ENCODE assay signal across 34 mouse cellular contexts in genomic region chr5:62846571-62847131, GRCm38 (mm10). TPM values are rescaled to one million over a fixed set of nuclear protein-coding genes. Genes with fewer than 3 reads are reported as not detected.
DNase-seq lines count a peak whose midpoint lies in the region; ATAC-seq and TF ChIP-seq lines count a peak whose summit lies in the region.
"Had no signal": no experiment of that assay in that cellular context is flagged by ENCODE, and none has a peak within 500 bp of the region (broad histone marks: within the 10 kb centered on the region; RNA-seq: fewer than 3 reads in every experiment).

No protein-coding gene starts in this region.

- peak overlapping the region; percentile 83; the same call in 1 of the 2 replicates for H3K27ac ChIP-seq in spleen, adult 2 months (ENCODE audit: insufficient read depth, low read length)
- H3K27ac ChIP-seq in CH12.LX (ENCODE audit: insufficient read depth, low read depth), result no peak overlapping the region
- H3K27ac ChIP-seq in midbrain, embryonic 16.5 days (ENCODE audit: low read length), result no peak overlapping the region
- H3K27ac ChIP-seq in neural tube, embryonic 15.5 days (replicated peaks), result no peak overlapping the region
- H3K27ac ChIP-seq: embryonic facial prominence, embryonic 13.5 days; forebrain, embryonic 15.5 days; hindbrain, embryonic 10.5 days; limb, embryonic 13.5 days; midbrain, embryonic 15.5 days; stomach, embryonic 15.5 days had no signal

- no peak for TF ChIP-seq POLR2A in spleen, adult 2 months (IDR thresholded peaks at IDR 0.05; ENCODE audit: low read depth, low read length)
- no peak for TF ChIP-seq POLR2A in CH12.LX (IDR thresholded peaks at IDR 0.05; ENCODE audit: low read depth, low read length)

- in situ Hi-C loops in CH12.LX (cut with MboI; ENCODE audit: low pct_ligation_motif_present, low pct_unique_long_range_greater_than_20kb, low sequenced_read_pairs), result no loop called here

- peak; percentile 62 for TF ChIP-seq EP300 in CH12.LX (IDR thresholded peaks at IDR 0.05; ENCODE audit: low read length)

- DNase-seq in spleen, adult 2 months (ENCODE audit: low read depth in 1 of 2, low spot score in 2 of 2), result peak in 1 of 2 experiments; percentile 53
- DNase-seq in spleen, postnatal 10 days (ENCODE audit: low spot score in 2 of 2), result no peak
- peak; percentile 39 for DNase-seq in CH12.LX (ENCODE audit: extremely low read depth)
- peak; percentile 77 for DNase-seq in splenic B cell, adult 2 months (ENCODE audit: low read depth, low spot score)
- DNase-seq: adrenal gland, postnatal 36 days; cerebellum, adult 11-12 months; cerebellum, postnatal 25 days; embryo, embryonic 11 days; gastrocnemius, postnatal 10 days; heart, adult 11 months; kidney, postnatal 25 days; lung, adult 18-20 months; lung, postnatal 14 days; thymus, adult 18-20 months; thymus, postnatal 36 days had no signal

- H3K4me1 ChIP-seq in spleen, adult 2 months (ENCODE audit: control insufficient read depth, insufficient read depth, insufficient read length), result peaks cover 3% of the 10 kb centered on the region
- peaks cover 0 to 27% of the 10 kb centered on the region in 2 experiments; a peak in 2 of 4 replicates for H3K4me1 ChIP-seq in CH12.LX (ENCODE audit: control insufficient read depth in 1 of 2, insufficient read depth in 2 of 2)
- H3K4me1 ChIP-seq in midbrain, embryonic 16.5 days (ENCODE audit: control insufficient read depth, insufficient read depth, low read length), result no peaks in the 10 kb centered on the region
- no peaks in the 10 kb centered on the region for H3K4me1 ChIP-seq in neural tube, embryonic 15.5 days
- H3K4me1 ChIP-seq: embryonic facial prominence, embryonic 13.5 days; forebrain, embryonic 15.5 days; hindbrain, embryonic 10.5 days; limb, embryonic 13.5 days; midbrain, embryonic 15.5 days; stomach, embryonic 15.5 days had no signal

- no peaks in the 10 kb centered on the region for H3K79me2 ChIP-seq in CH12.LX (replicated peaks; ENCODE audit: control insufficient read depth, extremely low read depth, insufficient read depth, poor library complexity, severe bottlenecking)

- H3K36me3 ChIP-seq in spleen, adult 2 months (ENCODE audit: control insufficient read depth, insufficient read depth, low read length), result no peaks in the 10 kb centered on the region
- H3K36me3 ChIP-seq in CH12.LX (replicated peaks in 1 of 2; ENCODE audit: control insufficient read depth in 1 of 2, insufficient read depth in 1 of 2, low read length in 1 of 2), result no peaks in the 10 kb centered on the region
- no peaks in the 10 kb centered on the region for H3K36me3 ChIP-seq in splenic B cell, adult 2 months (ENCODE audit: control insufficient read depth, insufficient read depth, low read length, poor library complexity, severe bottlenecking)
- H3K36me3 ChIP-seq in midbrain, embryonic 16.5 days (ENCODE audit: control insufficient read depth, insufficient read depth, low read length), result no peaks in the 10 kb centered on the region
- H3K36me3 ChIP-seq in neural tube, embryonic 15.5 days, result no peaks in the 10 kb centered on the region
- H3K36me3 ChIP-seq: embryonic facial prominence, embryonic 13.5 days; forebrain, embryonic 15.5 days; hindbrain, embryonic 10.5 days; limb, embryonic 13.5 days; midbrain, embryonic 15.5 days; stomach, embryonic 15.5 days had no signal

- dilution Hi-C loops in CH12.LX (cut with MboI; ENCODE audit: extremely low pct_ligation_motif_present, extremely low pct_unique_long_range_greater_than_20kb, low sequenced_read_pairs), result no loop called here

- 26% methylated on average over 6 of the region's 6 CpGs for WGBS in spleen, adult 2 months
- 87% methylated on average over 6 of the region's 6 CpGs for WGBS in midbrain, embryonic 16.5 days
- 86% methylated on average over 6 of the region's 6 CpGs for WGBS in neural tube, embryonic 15.5 days

- H3K27me3 ChIP-seq in spleen, adult 2 months (ENCODE audit: control insufficient read depth, insufficient read depth, low read length), result no peaks in the 10 kb centered on the region
- H3K27me3 ChIP-seq in CH12.LX (replicated peaks), result no peaks in the 10 kb centered on the region
- H3K27me3 ChIP-seq in splenic B cell, adult 2 months (ENCODE audit: control insufficient read depth, insufficient read depth, low read length, poor library complexity, severe bottlenecking), result no peaks in the 10 kb centered on the region
- no peaks in the 10 kb centered on the region for H3K27me3 ChIP-seq in midbrain, embryonic 16.5 days (ENCODE audit: control insufficient read depth, insufficient read depth, low read depth, low read length)
- H3K27me3 ChIP-seq in neural tube, embryonic 15.5 days (replicated peaks), result no peaks in the 10 kb centered on the region
- H3K27me3 ChIP-seq: embryonic facial prominence, embryonic 13.5 days; forebrain, embryonic 15.5 days; limb, embryonic 13.5 days; midbrain, embryonic 15.5 days; stomach, embryonic 15.5 days had no signal

- peak overlapping the region; percentile 1; the same call in 1 of the 2 replicates for H3K4me3 ChIP-seq in spleen, adult 2 months (ENCODE audit: extremely low read depth, insufficient read depth, insufficient read length)
- no peak overlapping the region for H3K4me3 ChIP-seq in CH12.LX (replicated peaks in 1 of 3; ENCODE audit: low read depth in 2 of 3, low read length in 2 of 3, poor library complexity in 1 of 3)
- H3K4me3 ChIP-seq in midbrain, embryonic 16.5 days (ENCODE audit: low read depth, low read length), result no peak overlapping the region
- H3K4me3 ChIP-seq in neural tube, embryonic 15.5 days (replicated peaks), result no peak overlapping the region
- H3K4me3 ChIP-seq: embryonic facial prominence, embryonic 13.5 days; forebrain, embryonic 15.5 days; hindbrain, embryonic 10.5 days; limb, embryonic 13.5 days; midbrain, embryonic 15.5 days; stomach, embryonic 15.5 days had no signal

- no peak overlapping the region for H3K9ac ChIP-seq in CH12.LX (ENCODE audit: insufficient read depth, low read depth)
- H3K9ac ChIP-seq in midbrain, embryonic 16.5 days (ENCODE audit: low read depth, low read length), result no peak overlapping the region
- no peak overlapping the region for H3K9ac ChIP-seq in neural tube, embryonic 15.5 days (replicated peaks)
- H3K9ac ChIP-seq: embryonic facial prominence, embryonic 13.5 days; forebrain, embryonic 15.5 days; limb, embryonic 13.5 days; midbrain, embryonic 15.5 days; stomach, embryonic 15.5 days had no signal

- peak; percentile 56 for ATAC-seq in inflammation-experienced regulatory T-cells, adult 6 months
- no peak for ATAC-seq in midbrain, embryonic 16.5 days
- ATAC-seq in neural tube, embryonic 15.5 days (ENCODE audit: low FRiP score), result no peak
- ATAC-seq: forebrain, embryonic 15.5 days; hindbrain, embryonic 16.5 days; intestine, embryonic 16.5 days; midbrain, embryonic 15.5 days had no signal

- no peak for TF ChIP-seq RAD21 in CH12.LX (IDR thresholded peaks at IDR 0.05; ENCODE audit: low read depth, low read length)

- no peaks in the 10 kb centered on the region for H3K9me3 ChIP-seq in CH12.LX (replicated peaks; ENCODE audit: low read length)
- H3K9me3 ChIP-seq in midbrain, embryonic 16.5 days (replicated peaks; ENCODE audit: control insufficient read depth, low read length, poor library complexity, severe bottlenecking), result no peaks in the 10 kb centered on the region
- H3K9me3 ChIP-seq in neural tube, embryonic 15.5 days (replicated peaks), result no peaks in the 10 kb centered on the region
- H3K9me3 ChIP-seq: embryonic facial prominence, embryonic 13.5 days; forebrain, embryonic 15.5 days; hindbrain, embryonic 10.5 days; limb, embryonic 13.5 days; midbrain, embryonic 15.5 days; stomach, embryonic 15.5 days had no signal

- peak overlapping the region; percentile 4; the same call in 1 of the 2 replicates for H3K4me2 ChIP-seq in CH12.LX (ENCODE audit: insufficient read depth, low read depth, poor library complexity, severe bottlenecking)
- no peak overlapping the region for H3K4me2 ChIP-seq in midbrain, embryonic 16.5 days (ENCODE audit: low read length)
- H3K4me2 ChIP-seq in neural tube, embryonic 15.5 days, result no peak overlapping the region
- H3K4me2 ChIP-seq: embryonic facial prominence, embryonic 13.5 days; forebrain, embryonic 15.5 days; heart, embryonic 11.5 days; limb, embryonic 13.5 days; midbrain, embryonic 15.5 days; stomach, embryonic 15.5 days had no signal

- TF ChIP-seq CTCF in spleen, adult 2 months (IDR thresholded peaks at IDR 0.05; ENCODE audit: extremely low read depth, insufficient read depth, insufficient read length, insufficient replicate concordance), result no peak
- TF ChIP-seq CTCF in CH12.LX (conservative IDR thresholded peaks at IDR 0.05 in 1 of 2, IDR thresholded peaks at IDR 0.05 in 1 of 2; ENCODE audit: low read depth in 2 of 2, low read length in 2 of 2), result no peak

TF ChIP-seq in CH12.LX, 34 proteins besides CTCF, POLR2A, EP300 and RAD21:
- peak; percentile 18; the same call in 1 of the 2 replicates for TF ChIP-seq JUN (IDR thresholded peaks at IDR 0.05; ENCODE audit: insufficient read depth, low read depth, low read length)
- no peak for TF ChIP-seq UBTF (IDR thresholded peaks at IDR 0.05; ENCODE audit: low read depth, low read length)
- no peak for TF ChIP-seq MAFK (IDR thresholded peaks at IDR 0.05; ENCODE audit: insufficient replicate concordance, low read length)
- peak; percentile 38; the same call in 1 of the 2 replicates for TF ChIP-seq ETS1 (conservative IDR thresholded peaks at IDR 0.05; ENCODE audit: low read depth, low read length)
- TF ChIP-seq JUND (conservative IDR thresholded peaks at IDR 0.05; ENCODE audit: low read depth, low read length), result peak; percentile 43; the same call in 1 of the 2 replicates

RNA-seq across cellular contexts. Expression of gene Dthd1, which starts 33.0 kb away (rescaled TPM):
- 0.05 and 0.06 TPM in 2 replicates for polyA plus RNA-seq in spleen, adult 2 months (2012; rRNA removed)
- total RNA-seq in CH12.LX (2012; rRNA removed) (not detected in 2 replicates), CH12.LX (2014; rRNA removed) (not detected in 2 replicates)
- not detected in 2 replicates for polyA plus RNA-seq in CH12.LX (2012; ENCODE audit: insufficient read length, low read depth)
- polyA plus RNA-seq in inflammation-experienced regulatory T-cells, adult 6 months (2017; shearing (Covaris generic)), result not detected
- not detected in 2 replicates for polyA plus RNA-seq in midbrain, embryonic 16.5 days (2015; fragmentation: Nextera tagmentation; extraction: Ambion mirVana)
- not detected in 2 replicates for polyA plus RNA-seq in neural tube, embryonic 15.5 days (2015; fragmentation: Nextera tagmentation; extraction: Ambion mirVana)
- total RNA-seq: adrenal gland, adult 18-20 months; adrenal gland, postnatal 36 days; ES-E14; gastrocnemius, postnatal 10 days; left cerebral cortex, postnatal 25 days had no signal
- polyA plus RNA-seq: embryonic facial prominence, embryonic 13.5 days; forebrain, embryonic 15.5 days; heart, postnatal 0 days; hindbrain, embryonic 10.5 days; hindbrain, embryonic 16.5 days; intestine, embryonic 16.5 days; kidney, embryonic 14.5 days; limb, embryonic 13.5 days; midbrain, embryonic 15.5 days; neural tube, embryonic 14.5 days; small intestine, adult 2 months; stomach, embryonic 15.5 days had no signal

Comparison
In these comparisons a context has a peak if more than half of its experiments do, and no peak if none do; other contexts are left out.
1. DNase-seq: peak in CH12.LX (single experiment) and splenic B cell, adult 2 months (single experiment); none in spleen, postnatal 10 days (0 of 2).